Mouse (Mus musculus): ENCODE results near the gene Hist1h1c. TPM values are rescaled to one million over a fixed set of nuclear protein-coding genes. Genes with fewer than 3 reads are reported as not detected.
"Not testable (repeated sequence)": the region's sequence is repeated elsewhere in the genome, so short reads cannot be mapped to it uniquely, and the experiment has no call there.

Gene Hist1h1c
- polyA plus RNA-seq, 2 experiments: 46.8 to 72.5 TPM

- ATAC-seq (ENCODE audit: insufficient read depth) (peak; percentile 58), DNase-seq (ENCODE audit: low read depth in 3 of 3, low spot score in 3 of 3) (peak; percentile 94 to 96 (median 95))
- WGBS (ENCODE audit: insufficient replicate concordance): 1% methylated on average over 24 of the region's 28 CpGs
- H3K36me3 ChIP-seq (replicated peaks; ENCODE audit: control insufficient read depth, insufficient read depth, low read depth): no peaks in the 10 kb centered on the region
- no peaks in the 10 kb centered on the region for H3K27me3 ChIP-seq (ENCODE audit: control insufficient read depth, insufficient read depth, low read length)
- H3K4me2 ChIP-seq (ENCODE audit: low read depth): peak within 1 kb of the TSS; percentile 89
- no peaks in the 10 kb centered on the region for H3K9me3 ChIP-seq (ENCODE audit: control insufficient read depth, low read length)
- TF ChIP-seq EP300 (IDR thresholded peaks at IDR 0.05; ENCODE audit: low read depth) (peak; percentile 77), CTCF (IDR thresholded peaks at IDR 0.05; ENCODE audit: low read depth) (no peak)
- H3K4me1 ChIP-seq (replicated peaks; ENCODE audit: control insufficient read depth in 2 of 2, insufficient read depth in 2 of 2, low read length in 1 of 2): peaks cover 30 to 37% of the 10 kb centered on the region in 2 experiments
- H3K4me3 ChIP-seq (ENCODE audit: insufficient read depth in 1 of 2, low read depth in 2 of 2, low read length in 2 of 2): peak within 1 kb of the TSS; percentile 61 to 67
- peak within 1 kb of the TSS; percentile 100 for H3K27ac ChIP-seq
- H3K9ac ChIP-seq (replicated peaks): peak within 1 kb of the TSS; percentile 98
Measured at GRCm38 (mm10) chr13:23745381-23746161, 7.0 kb downstream of the Hist1h1c start, which contains the start of gene Hist1h3c. TSS of gene Hist1h3c (minus strand) at chr13:23745602.

GRCm38 (mm10) chr13:23746201-23747080, 7.8 kb downstream of the Hist1h1c start, which contains the start of gene Hist1h2bb:
TSS of gene Hist1h2bb (plus strand) at chr13:23746734.
- peak within 1 kb of the TSS; percentile 89 for H3K4me2 ChIP-seq (ENCODE audit: low read depth)
- under 1% methylated on average over 34 of the region's 58 CpGs for WGBS (ENCODE audit: insufficient replicate concordance)
- ATAC-seq (ENCODE audit: insufficient read depth): peak; percentile 74
- peak; percentile 28; the same call in 1 of the 2 replicates for TF ChIP-seq CTCF (IDR thresholded peaks at IDR 0.05; ENCODE audit: low read depth)
- TF ChIP-seq EP300 (IDR thresholded peaks at IDR 0.05; ENCODE audit: low read depth): peak; percentile 70
- peak within 1 kb of the TSS; percentile 100 for H3K27ac ChIP-seq
- H3K36me3 ChIP-seq (replicated peaks; ENCODE audit: control insufficient read depth, insufficient read depth, low read depth); H3K9me3 ChIP-seq (ENCODE audit: control insufficient read depth, low read length); H3K27me3 ChIP-seq (ENCODE audit: control insufficient read depth, insufficient read depth, low read length): not testable (repeated sequence)
- peak; percentile 91 to 97 (median 93) for DNase-seq (ENCODE audit: low read depth in 3 of 3, low spot score in 3 of 3)
- peak within 1 kb of the TSS; percentile 53 to 61 for H3K4me3 ChIP-seq (ENCODE audit: insufficient read depth in 1 of 2, low read depth in 2 of 2, low read length in 2 of 2)
- peaks cover 30 to 35% of the 10 kb centered on the region in 2 experiments for H3K4me1 ChIP-seq (replicated peaks; ENCODE audit: control insufficient read depth in 2 of 2, insufficient read depth in 2 of 2, low read length in 1 of 2)
- peak within 1 kb of the TSS; percentile 98 for H3K9ac ChIP-seq (replicated peaks)

- peak overlapping the region; percentile 98 for H3K9ac ChIP-seq (replicated peaks)
Measured at GRCm38 (mm10) chr13:23747081-23747891, 8.7 kb downstream of the Hist1h1c start.

GRCm38 (mm10) chr13:23747892-23748288, 9.3 kb downstream of the Hist1h1c start:
- Histone ChIP-seq H3K9ac (replicated peaks) (peak overlapping the region; percentile 98), H3K36me3 (replicated peaks; ENCODE audit: control insufficient read depth, insufficient read depth, low read depth) (no peaks in the 10 kb centered on the region), H3K27ac (peak overlapping the region; percentile 100), H3K4me2 (ENCODE audit: low read depth) (peak overlapping the region; percentile 89), H3K4me1 (replicated peaks; ENCODE audit: control insufficient read depth in 2 of 2, insufficient read depth in 2 of 2, low read length in 1 of 2) (peaks cover 20 to 28% of the 10 kb centered on the region in 2 experiments), H3K4me3 (ENCODE audit: insufficient read depth in 1 of 2, low read depth in 2 of 2, low read length in 2 of 2) (peak overlapping the region in 1 of 2 experiments; percentile 61; a peak in 2 of 4 replicates), H3K9me3 (ENCODE audit: control insufficient read depth, low read length) (no peaks in the 10 kb centered on the region), H3K27me3 (ENCODE audit: control insufficient read depth, insufficient read depth, low read length) (no peaks in the 10 kb centered on the region)
- ATAC-seq (ENCODE audit: insufficient read depth) (no peak), DNase-seq (ENCODE audit: low read depth in 3 of 3, low spot score in 3 of 3) (peak in 1 of 3 experiments; percentile 66)
- WGBS (ENCODE audit: insufficient replicate concordance): 7% methylated on average over 4 of the region's 4 CpGs
- no peak for TF ChIP-seq EP300 (IDR thresholded peaks at IDR 0.05; ENCODE audit: low read depth)
- TF ChIP-seq CTCF (IDR thresholded peaks at IDR 0.05; ENCODE audit: low read depth): no peak

More at GRCm38 (mm10) chr13:23747081-23747891, 8.7 kb downstream of the Hist1h1c start:
- Histone ChIP-seq H3K36me3 (replicated peaks; ENCODE audit: control insufficient read depth, insufficient read depth, low read depth) (no peaks in the 10 kb centered on the region), H3K4me2 (ENCODE audit: low read depth) (peak overlapping the region; percentile 89), H3K27me3 (ENCODE audit: control insufficient read depth, insufficient read depth, low read length) (no peaks in the 10 kb centered on the region), H3K4me1 (replicated peaks; ENCODE audit: control insufficient read depth in 2 of 2, insufficient read depth in 2 of 2, low read length in 1 of 2) (peaks cover 23 to 29% of the 10 kb centered on the region in 2 experiments), H3K27ac (peak overlapping the region; percentile 100), H3K9me3 (ENCODE audit: control insufficient read depth, low read length) (no peaks in the 10 kb centered on the region), H3K4me3 (ENCODE audit: insufficient read depth in 1 of 2, low read depth in 2 of 2, low read length in 2 of 2) (peak overlapping the region; percentile 52 to 61)
- DNase-seq (ENCODE audit: low read depth in 3 of 3, low spot score in 3 of 3): peak in 1 of 3 experiments; percentile 71
- 4% methylated on average over 10 of the region's 13 CpGs for WGBS (ENCODE audit: insufficient replicate concordance)
- 0 out of 2 replicates have a peak, but pooled peaks have one; percentile 7 for TF ChIP-seq EP300 (IDR thresholded peaks at IDR 0.05; ENCODE audit: low read depth)
- TF ChIP-seq CTCF (IDR thresholded peaks at IDR 0.05; ENCODE audit: low read depth): no peak
- peak; percentile 22 for ATAC-seq (ENCODE audit: insufficient read depth)
